Mouse (Mus musculus): ENCODE data around the gene Gm45208. TPM values are rescaled to one million over a fixed set of nuclear protein-coding genes. Genes with fewer than 3 reads are reported as not detected.
A peak's percentile ranks its signal among the peaks of the same experiment; 100 is the strongest.
"Not testable (repeated sequence)": the region's sequence is repeated elsewhere in the genome, so short reads cannot be mapped to it uniquely, and the experiment has no call there.

Gene Gm45208
- polyA plus RNA-seq, 1 experiment: 0.22 TPM

GRCm38 (mm10) chrX:7743470-7743869 lies 21.4 kb downstream of the Gm45208 start:
- H3K79me3 ChIP-seq (ENCODE audit: low read depth): peaks cover under 1% of the 10 kb centered on the region
- H3K79me2 ChIP-seq (ENCODE audit: control insufficient read depth, insufficient read depth): no peaks in the 10 kb centered on the region
- no peak overlapping the region for H3ac ChIP-seq (ENCODE audit: control insufficient read depth, insufficient read length, low read depth)
- TF ChIP-seq MAX (IDR thresholded peaks at IDR 0.05) (no peak), CTCF (IDR thresholded peaks at IDR 0.05; ENCODE audit: control insufficient read depth, insufficient read depth, insufficient read length) (no peak), MYOD1 (IDR thresholded peaks at IDR 0.05; ENCODE audit: control insufficient read depth, insufficient read length, low read depth) (no peak), FOSL1 (IDR thresholded peaks at IDR 0.05; ENCODE audit: insufficient read depth, low read length, poor library complexity, severe bottlenecking) (no peak), USF1 (IDR thresholded peaks at IDR 0.05; ENCODE audit: low read depth) (no peak), MYOG (IDR thresholded peaks at IDR 0.05; ENCODE audit: control insufficient read depth, extremely low read depth, insufficient read length) (no peak), CEBPB (IDR thresholded peaks at IDR 0.05; ENCODE audit: low read depth) (no peak)
- no peak overlapping the region for H3K4me3 ChIP-seq (ENCODE audit: insufficient read depth, poor library complexity, severe bottlenecking)
- H3K36me3 ChIP-seq (ENCODE audit: control insufficient read depth, insufficient read depth): no peaks in the 10 kb centered on the region
- no peaks in the 10 kb centered on the region for H3K27me3 ChIP-seq (ENCODE audit: control insufficient read depth, insufficient read depth, insufficient read length)

- TF ChIP-seq MYOD1 (IDR thresholded peaks at IDR 0.05; ENCODE audit: control insufficient read depth, insufficient read length, low read depth) (no peak), CTCF (IDR thresholded peaks at IDR 0.05; ENCODE audit: control insufficient read depth, insufficient read depth, insufficient read length) (no peak), CEBPB (IDR thresholded peaks at IDR 0.05; ENCODE audit: low read depth) (no peak), MYOG (IDR thresholded peaks at IDR 0.05; ENCODE audit: control insufficient read depth, extremely low read depth, insufficient read length) (no peak), USF1 (IDR thresholded peaks at IDR 0.05; ENCODE audit: low read depth) (no peak), FOSL1 (IDR thresholded peaks at IDR 0.05; ENCODE audit: insufficient read depth, low read length, poor library complexity, severe bottlenecking) (no peak), MAX (IDR thresholded peaks at IDR 0.05) (no peak)
- H3ac ChIP-seq (ENCODE audit: control insufficient read depth, insufficient read length, low read depth): no peak overlapping the region
- H3K79me3 ChIP-seq (ENCODE audit: low read depth): peaks cover 2% of the 10 kb centered on the region
- no peaks in the 10 kb centered on the region for H3K27me3 ChIP-seq (ENCODE audit: control insufficient read depth, insufficient read depth, insufficient read length)
- no peak overlapping the region for H3K4me3 ChIP-seq (ENCODE audit: insufficient read depth, poor library complexity, severe bottlenecking)
- peaks cover under 1% of the 10 kb centered on the region for H3K79me2 ChIP-seq (ENCODE audit: control insufficient read depth, insufficient read depth)
- H3K36me3 ChIP-seq (ENCODE audit: control insufficient read depth, insufficient read depth): no peaks in the 10 kb centered on the region
These were observed 22.9 kb downstream of the Gm45208 start for GRCm38 (mm10) chrX:7744940-7745339.

DNA sequence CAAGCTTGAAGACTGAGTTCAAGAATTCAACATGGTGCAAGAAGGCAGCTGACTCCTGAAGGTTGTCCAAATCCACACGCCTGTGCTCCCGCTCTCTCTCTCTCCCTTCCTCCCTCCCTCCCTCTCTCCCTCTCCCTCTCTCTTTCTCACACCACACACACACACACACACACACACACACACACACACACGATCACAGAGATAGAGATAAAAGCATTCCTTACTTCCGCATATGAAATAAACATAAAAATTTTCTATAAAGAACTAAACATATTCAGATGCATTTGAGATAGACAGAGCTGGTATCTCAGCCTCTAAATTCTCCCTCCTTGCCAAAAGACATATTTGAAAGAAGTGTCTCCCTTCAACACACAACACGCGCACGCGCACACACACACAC lies 23.4 kb downstream of the Gm45208 start:
- peaks cover 2% of the 10 kb centered on the region for H3K79me3 ChIP-seq (ENCODE audit: low read depth)
- no peaks in the 10 kb centered on the region for H3K27me3 ChIP-seq (ENCODE audit: control insufficient read depth, insufficient read depth, insufficient read length)
- peaks cover 4% of the 10 kb centered on the region for H3K79me2 ChIP-seq (ENCODE audit: control insufficient read depth, insufficient read depth)
- no peak overlapping the region for H3K4me3 ChIP-seq (ENCODE audit: insufficient read depth, poor library complexity, severe bottlenecking)
- TF ChIP-seq MYOD1 (IDR thresholded peaks at IDR 0.05; ENCODE audit: control insufficient read depth, insufficient read length, low read depth) (no peak), MAX (IDR thresholded peaks at IDR 0.05) (no peak), MYOG (IDR thresholded peaks at IDR 0.05; ENCODE audit: control insufficient read depth, extremely low read depth, insufficient read length) (no peak), CEBPB (IDR thresholded peaks at IDR 0.05; ENCODE audit: low read depth) (no peak), USF1 (IDR thresholded peaks at IDR 0.05; ENCODE audit: low read depth) (no peak), FOSL1 (IDR thresholded peaks at IDR 0.05; ENCODE audit: insufficient read depth, low read length, poor library complexity, severe bottlenecking) (no peak), CTCF (IDR thresholded peaks at IDR 0.05; ENCODE audit: control insufficient read depth, insufficient read depth, insufficient read length) (no peak)
- no peaks in the 10 kb centered on the region for H3K36me3 ChIP-seq (ENCODE audit: control insufficient read depth, insufficient read depth)
- no peak overlapping the region for H3ac ChIP-seq (ENCODE audit: control insufficient read depth, insufficient read length, low read depth)

GRCm38 (mm10) chrX:7750432-7751116 lies 28.5 kb downstream of the Gm45208 start, which contains the start of gene Ccdc120:
Ccdc120 (minus strand) TSS chrX:7750905.
- no peaks in the 10 kb centered on the region for H3K36me3 ChIP-seq (ENCODE audit: control insufficient read depth, insufficient read depth)
- H3K4me3 ChIP-seq (ENCODE audit: insufficient read depth, poor library complexity, severe bottlenecking): peak within 1 kb of the TSS; percentile 49
- no peak for TF ChIP-seq CTCF (IDR thresholded peaks at IDR 0.05; ENCODE audit: control insufficient read depth, insufficient read depth, insufficient read length)
- TF ChIP-seq MYOG (IDR thresholded peaks at IDR 0.05; ENCODE audit: control insufficient read depth, extremely low read depth, insufficient read length): no peak
- no peak for TF ChIP-seq USF1 (IDR thresholded peaks at IDR 0.05; ENCODE audit: low read depth)
- no peak for TF ChIP-seq MAX (IDR thresholded peaks at IDR 0.05)
- H3K79me2 ChIP-seq (ENCODE audit: control insufficient read depth, insufficient read depth): peaks cover 4% of the 10 kb centered on the region
- H3ac ChIP-seq (ENCODE audit: control insufficient read depth, insufficient read length, low read depth): peak within 1 kb of the TSS; percentile 77
- H3K79me3 ChIP-seq (ENCODE audit: low read depth): peaks cover 2% of the 10 kb centered on the region
- H3K27me3 ChIP-seq (ENCODE audit: control insufficient read depth, insufficient read depth, insufficient read length): no peaks in the 10 kb centered on the region

DNA sequence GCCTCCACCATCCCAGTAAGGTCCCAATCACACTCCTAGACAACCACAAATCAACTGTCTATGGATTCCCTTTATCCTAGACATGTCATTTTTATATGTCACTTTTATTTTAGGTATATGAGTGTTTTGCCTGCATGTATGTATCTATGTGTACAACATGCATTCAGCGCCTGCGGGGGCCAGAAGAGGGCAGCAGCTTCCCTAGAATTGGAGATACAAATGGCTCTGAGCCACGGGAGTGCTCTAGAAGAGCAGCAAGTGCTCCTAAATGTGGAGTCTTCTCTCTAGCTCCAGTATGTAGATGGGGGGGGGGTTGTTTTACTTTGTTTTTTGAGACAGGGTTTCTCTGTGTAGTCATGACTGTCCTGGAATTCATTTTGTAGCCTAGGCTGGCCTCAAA lies 31.6 kb downstream of the Gm45208 start:
- H3K79me3 ChIP-seq (ENCODE audit: low read depth); H3K36me3 ChIP-seq (ENCODE audit: control insufficient read depth, insufficient read depth); H3K79me2 ChIP-seq (ENCODE audit: control insufficient read depth, insufficient read depth); H3K4me3 ChIP-seq (ENCODE audit: insufficient read depth, poor library complexity, severe bottlenecking); H3K27me3 ChIP-seq (ENCODE audit: control insufficient read depth, insufficient read depth, insufficient read length); H3ac ChIP-seq (ENCODE audit: control insufficient read depth, insufficient read length, low read depth): not testable (repeated sequence)
